Mouse (Mus musculus) cerebellum, postnatal 36 days (tissue): ENCODE measurements around the gene Smim26.
A peak's percentile ranks its signal among the peaks of the same experiment; 100 is the strongest.

ENCODE experiments used
- DNase-seq, 2 experiments: peaks; one replicate each; pipeline ENCODE4 v3.0.0; 2021 to 2022; ENCODE audit warnings: mixed read lengths in 2 of 2

The Smim26 gene

GRCm38 (mm10) chr2:144637204-144637603 is 43.4 kb downstream of the Smim26 start:
- DNase-seq = no peak

DNA sequence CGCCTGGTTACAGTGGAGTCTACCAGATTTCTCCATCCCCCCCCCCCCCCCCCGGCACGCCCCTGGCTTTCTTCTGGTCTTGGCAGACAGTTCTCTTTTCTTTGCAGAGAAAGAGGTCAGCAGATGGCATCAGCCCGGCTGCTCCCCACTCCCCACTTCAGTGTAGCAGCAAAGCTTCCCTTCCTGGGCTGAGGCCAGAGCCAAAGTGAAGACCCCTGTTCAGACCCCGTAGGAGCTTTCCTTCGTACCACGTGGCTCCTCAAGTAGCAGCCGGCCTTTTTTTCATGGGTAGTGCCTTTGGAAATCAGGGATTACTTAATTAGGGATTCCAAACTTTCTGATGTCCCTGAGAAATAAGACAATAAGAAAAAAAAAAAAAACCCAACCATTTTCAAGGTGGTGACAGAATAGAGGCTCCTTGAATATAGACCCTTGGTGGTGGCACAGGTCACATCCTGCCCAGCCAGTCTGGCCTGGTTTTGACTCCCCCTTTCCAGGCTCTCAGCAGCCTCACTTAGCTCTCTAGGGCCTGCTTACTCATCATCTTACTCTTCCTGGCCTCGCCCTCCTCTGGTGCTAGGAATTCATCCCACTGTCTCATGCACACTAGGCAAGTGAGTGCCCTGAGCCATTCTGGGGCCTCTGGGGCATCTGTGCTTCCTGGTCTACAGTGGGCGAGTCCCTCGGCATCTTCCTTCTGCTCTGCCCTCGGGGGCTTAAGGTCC is 44.0 kb downstream of the Smim26 start:
- DNase-seq = no peak

GRCm38 (mm10) chr2:144638719-144639118 is 44.9 kb downstream of the Smim26 start:
- DNase-seq = peak; percentile 26 to 34

GRCm38 (mm10) chr2:144640101-144640500 is 46.2 kb downstream of the Smim26 start:
- DNase-seq = no peak

GRCm38 (mm10) chr2:144641991-144642390 is 48.1 kb downstream of the Smim26 start:
- no peak for DNase-seq
